Comparison of ENCODE assay signal across 18 mouse cellular contexts in genomic region chr2:34227688-34228087, GRCm38 (mm10).
DNase-seq lines count a peak whose midpoint lies in the region; ATAC-seq and TF ChIP-seq lines count a peak whose summit lies in the region.
"Had no signal": no experiment of that assay in that cellular context is flagged by ENCODE, and none has a peak within 500 bp of the region (broad histone marks: within the 10 kb centered on the region; RNA-seq: fewer than 3 reads in every experiment).

No protein-coding gene starts in this region.

- H3K4me1 ChIP-seq in hindbrain, embryonic 12.5 days: peaks cover 63% of the 10 kb centered on the region
- peaks cover 20% of the 10 kb centered on the region for H3K4me1 ChIP-seq in hindbrain, postnatal 0 days (ENCODE audit: insufficient read depth, low read length)
- H3K4me1 ChIP-seq in midbrain, embryonic 14.5 days (ENCODE audit: control insufficient read depth, insufficient read depth, low read length): peaks cover 63% of the 10 kb centered on the region
- peaks cover 61% of the 10 kb centered on the region for H3K4me1 ChIP-seq in midbrain, embryonic 10.5 days
- peaks cover 70% of the 10 kb centered on the region for H3K4me1 ChIP-seq in hindbrain, embryonic 14.5 days (replicated peaks; ENCODE audit: control insufficient read depth, insufficient read depth, low read length)
- no peaks in the 10 kb centered on the region for H3K4me1 ChIP-seq in kidney, adult 2 months (ENCODE audit: control insufficient read depth, insufficient read depth, low read length)
- H3K4me1 ChIP-seq: embryonic facial prominence, embryonic 15.5 days had no signal

- H3K4me3 ChIP-seq in hindbrain, embryonic 12.5 days: no peak overlapping the region
- H3K4me3 ChIP-seq in hindbrain, postnatal 0 days (ENCODE audit: low read length): no peak overlapping the region
- H3K4me3 ChIP-seq in midbrain, embryonic 14.5 days (replicated peaks; ENCODE audit: low read depth, low read length): no peak overlapping the region
- no peak overlapping the region for H3K4me3 ChIP-seq in midbrain, embryonic 10.5 days
- H3K4me3 ChIP-seq in hindbrain, embryonic 14.5 days (replicated peaks; ENCODE audit: low read length): no peak overlapping the region
- no peak overlapping the region for H3K4me3 ChIP-seq in kidney, adult 2 months (ENCODE audit: insufficient read depth, low read depth, low read length)
- H3K4me3 ChIP-seq: embryonic facial prominence, embryonic 15.5 days; erythroblast, embryonic 14.5 days; heart, embryonic 13.5 days had no signal

- TF ChIP-seq POLR2A in brain, embryonic 14.5 days (IDR thresholded peaks at IDR 0.05; ENCODE audit: borderline replicate concordance, extremely low read depth, insufficient read depth, insufficient read length, poor library complexity, severe bottlenecking): no peak
- no peak for TF ChIP-seq POLR2A in kidney, adult 2 months (IDR thresholded peaks at IDR 0.05; ENCODE audit: low read depth, low read length)

- no peaks in the 10 kb centered on the region for H3K36me3 ChIP-seq in hindbrain, embryonic 12.5 days
- no peaks in the 10 kb centered on the region for H3K36me3 ChIP-seq in hindbrain, postnatal 0 days (ENCODE audit: insufficient read depth, low read length)
- H3K36me3 ChIP-seq in midbrain, embryonic 14.5 days (ENCODE audit: control insufficient read depth, insufficient read depth, low read length): 0 out of 2 replicates have a peak, but pooled peaks cover 5% of the 10 kb centered on the region
- H3K36me3 ChIP-seq in midbrain, embryonic 10.5 days: peaks cover 9% of the 10 kb centered on the region; the same call in 1 of the 2 replicates
- peaks cover 5% of the 10 kb centered on the region for H3K36me3 ChIP-seq in hindbrain, embryonic 14.5 days (replicated peaks; ENCODE audit: control insufficient read depth, insufficient read depth)
- no peaks in the 10 kb centered on the region for H3K36me3 ChIP-seq in kidney, adult 2 months (ENCODE audit: control insufficient read depth, insufficient read depth, low read length)
- H3K36me3 ChIP-seq: embryonic facial prominence, embryonic 15.5 days; heart, embryonic 13.5 days had no signal

- no peak for DNase-seq in hindbrain, postnatal 0 days (ENCODE audit: low spot score)
- no peak for DNase-seq in midbrain, embryonic 14.5 days
- DNase-seq in midbrain, embryonic 10.5 days (ENCODE audit: low spot score): no peak
- peak; percentile 64 for DNase-seq in brain, embryonic 14.5 days (ENCODE audit: low read depth)
- DNase-seq in hindbrain, embryonic 14.5 days (ENCODE audit: low spot score): no peak
- no peak for DNase-seq in lung, postnatal 10 days
- DNase-seq in kidney, adult 2 months: no peak
- DNase-seq: adrenal gland, adult 2 months; adrenal gland, postnatal 25 days; cerebellum, adult 2 months; cerebellum, postnatal 10 days; gastrocnemius, postnatal 36 days; heart, adult 11 months; heart, postnatal 36 days had no signal

- H3K4me2 ChIP-seq in hindbrain, embryonic 12.5 days (replicated peaks): no peak overlapping the region
- no peak overlapping the region for H3K4me2 ChIP-seq in hindbrain, postnatal 0 days (ENCODE audit: low read depth, low read length)
- H3K4me2 ChIP-seq in midbrain, embryonic 14.5 days (ENCODE audit: low read length): no peak overlapping the region
- H3K4me2 ChIP-seq in hindbrain, embryonic 14.5 days (replicated peaks): no peak overlapping the region
- H3K4me2 ChIP-seq: embryonic facial prominence, embryonic 15.5 days; heart, embryonic 13.5 days had no signal

- H3K27me3 ChIP-seq in hindbrain, embryonic 12.5 days: no peaks in the 10 kb centered on the region
- no peaks in the 10 kb centered on the region for H3K27me3 ChIP-seq in hindbrain, postnatal 0 days (ENCODE audit: insufficient read depth, low read length)
- no peaks in the 10 kb centered on the region for H3K27me3 ChIP-seq in midbrain, embryonic 14.5 days (ENCODE audit: control insufficient read depth, insufficient read depth, low read length)
- H3K27me3 ChIP-seq in midbrain, embryonic 10.5 days (ENCODE audit: low read depth, poor library complexity, severe bottlenecking): no peaks in the 10 kb centered on the region
- no peaks in the 10 kb centered on the region for H3K27me3 ChIP-seq in hindbrain, embryonic 14.5 days (ENCODE audit: control insufficient read depth, insufficient read depth, low read length)
- no peaks in the 10 kb centered on the region for H3K27me3 ChIP-seq in kidney, adult 2 months (replicated peaks; ENCODE audit: control insufficient read depth, insufficient read depth, low read length)
- H3K27me3 ChIP-seq: embryonic facial prominence, embryonic 15.5 days; heart, embryonic 13.5 days had no signal

- no peaks in the 10 kb centered on the region for H3K9me3 ChIP-seq in hindbrain, embryonic 12.5 days (replicated peaks)
- H3K9me3 ChIP-seq in hindbrain, postnatal 0 days (ENCODE audit: low read length): no peaks in the 10 kb centered on the region
- no peaks in the 10 kb centered on the region for H3K9me3 ChIP-seq in midbrain, embryonic 14.5 days (ENCODE audit: control insufficient read depth, low read length)
- H3K9me3 ChIP-seq in midbrain, embryonic 10.5 days (replicated peaks): no peaks in the 10 kb centered on the region
- H3K9me3 ChIP-seq in hindbrain, embryonic 14.5 days (ENCODE audit: control insufficient read depth, low read length): no peaks in the 10 kb centered on the region
- H3K9me3 ChIP-seq: embryonic facial prominence, embryonic 15.5 days; heart, embryonic 13.5 days had no signal

- H3K9ac ChIP-seq in hindbrain, embryonic 12.5 days: no peak overlapping the region
- no peak overlapping the region for H3K9ac ChIP-seq in hindbrain, postnatal 0 days (replicated peaks; ENCODE audit: low read length)
- no peak overlapping the region for H3K9ac ChIP-seq in midbrain, embryonic 14.5 days (replicated peaks; ENCODE audit: low read length)
- H3K9ac ChIP-seq in hindbrain, embryonic 14.5 days: no peak overlapping the region
- H3K9ac ChIP-seq: embryonic facial prominence, embryonic 15.5 days; heart, embryonic 13.5 days had no signal

- H3K27ac ChIP-seq in hindbrain, embryonic 12.5 days: peak overlapping the region; percentile 79
- no peak overlapping the region for H3K27ac ChIP-seq in hindbrain, postnatal 0 days
- H3K27ac ChIP-seq in midbrain, embryonic 14.5 days (replicated peaks; ENCODE audit: low read depth, low read length): peak overlapping the region; percentile 32; the same call in 1 of the 2 replicates
- no peak overlapping the region for H3K27ac ChIP-seq in midbrain, embryonic 10.5 days (replicated peaks)
- H3K27ac ChIP-seq in hindbrain, embryonic 14.5 days: 0 out of 2 replicates have a peak overlapping the region, but pooled peaks have one; percentile 81
- no peak overlapping the region for H3K27ac ChIP-seq in kidney, adult 2 months (ENCODE audit: insufficient read depth, low read depth, low read length)
- H3K27ac ChIP-seq: embryonic facial prominence, embryonic 15.5 days; heart, embryonic 13.5 days had no signal

- ATAC-seq in hindbrain, embryonic 12.5 days (ENCODE audit: low FRiP score): peak; percentile 60
- ATAC-seq in hindbrain, postnatal 0 days: no peak
- ATAC-seq in midbrain, embryonic 14.5 days (ENCODE audit: low FRiP score, low TSS enrichment): no peak
- ATAC-seq in hindbrain, embryonic 14.5 days (ENCODE audit: low FRiP score): no peak

- WGBS in hindbrain, embryonic 12.5 days: 55% methylated on average over 4 of the region's 4 CpGs
- WGBS in hindbrain, postnatal 0 days: 62% methylated on average over 4 of the region's 4 CpGs
- 31% methylated on average over 4 of the region's 4 CpGs for WGBS in midbrain, embryonic 14.5 days
- 92% methylated on average over 4 of the region's 4 CpGs for WGBS in midbrain, embryonic 10.5 days
- 42% methylated on average over 4 of the region's 4 CpGs for WGBS in hindbrain, embryonic 14.5 days
- 96% methylated on average over 4 of the region's 4 CpGs for WGBS in kidney, adult 2 months

- TF ChIP-seq CTCF in hindbrain, postnatal 0 days (IDR thresholded peaks at IDR 0.05; ENCODE audit: low read depth): no peak
- no peak for TF ChIP-seq CTCF in brain, embryonic 14.5 days (IDR thresholded peaks at IDR 0.05; ENCODE audit: borderline replicate concordance, extremely low read depth, insufficient read depth, insufficient read length)
- no peak for TF ChIP-seq CTCF in kidney, adult 2 months (conservative IDR thresholded peaks at IDR 0.05; ENCODE audit: insufficient read depth, insufficient read length, low read depth, low read length)

Comparison
In these comparisons a context has a peak if more than half of its experiments do, and no peak if none do; other contexts are left out.
1. H3K27ac ChIP-seq: peak in hindbrain, embryonic 12.5 days (single experiment), midbrain, embryonic 14.5 days (single experiment) and hindbrain, embryonic 14.5 days (single experiment); none in hindbrain, postnatal 0 days (single experiment), midbrain, embryonic 10.5 days (single experiment) and kidney, adult 2 months (single experiment).